Mouse (Mus musculus): ENCODE results near the gene Dmap1.

The Dmap1 gene

DNA sequence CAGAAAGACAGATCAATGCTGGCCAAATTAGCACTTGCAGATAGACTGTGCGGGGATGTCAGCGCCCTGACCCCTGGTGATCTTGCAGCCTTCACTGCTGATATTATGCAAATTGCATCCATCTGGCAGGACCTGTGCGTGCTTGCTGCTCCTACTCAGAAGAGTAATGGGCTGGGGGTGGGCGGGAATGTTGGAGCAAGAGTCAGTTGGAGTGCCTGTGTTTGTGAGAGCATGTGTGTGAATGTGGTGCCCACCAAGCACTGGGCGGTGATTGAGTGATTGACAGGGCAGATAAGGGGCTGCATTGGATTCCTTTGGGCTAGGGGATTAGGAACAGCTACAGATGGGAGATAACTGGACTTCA lies 26.6 kb downstream of the Dmap1 start:
- DNase-seq (ENCODE audit: low spot score): no peak

DNA sequence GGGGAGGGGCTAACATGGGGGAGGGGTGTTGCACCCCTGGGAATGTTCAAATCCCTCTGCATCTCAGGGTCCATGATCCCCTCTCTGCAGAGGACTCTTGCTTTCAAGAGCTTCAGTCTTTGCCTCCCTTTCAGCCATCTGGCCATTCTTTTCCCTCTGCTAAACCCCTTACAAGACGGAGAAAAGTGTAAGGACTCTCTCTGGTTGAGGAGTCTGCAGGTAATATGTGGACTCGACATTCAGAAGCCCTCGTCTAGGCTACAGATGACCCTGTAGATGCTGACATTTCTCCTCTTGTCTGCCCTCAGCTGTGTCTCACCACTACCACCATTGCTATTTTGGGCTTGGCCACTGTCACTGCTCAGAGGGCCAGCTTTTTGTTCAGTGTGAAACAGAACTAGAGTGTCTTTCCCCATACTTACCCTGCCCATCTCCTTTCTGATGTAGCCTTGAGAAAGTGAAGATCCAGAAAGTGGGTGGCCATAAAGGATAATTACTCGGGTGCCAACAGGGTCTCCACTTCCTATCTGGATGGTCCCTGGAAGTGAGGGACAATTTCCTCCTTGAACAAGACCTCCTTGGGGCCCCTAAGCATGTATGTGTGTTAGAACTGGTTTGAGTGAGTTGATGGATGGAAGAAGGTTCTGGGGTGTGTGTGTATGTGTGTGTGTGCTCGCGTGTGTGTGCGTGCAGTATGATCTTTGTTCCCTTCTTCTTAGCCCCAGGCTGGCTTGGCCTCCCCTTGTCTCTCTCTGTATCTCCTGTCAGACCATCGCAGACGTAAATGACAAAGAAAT lies 27.2 kb downstream of the Dmap1 start:
- DNase-seq (ENCODE audit: low spot score): no peak

DNA sequence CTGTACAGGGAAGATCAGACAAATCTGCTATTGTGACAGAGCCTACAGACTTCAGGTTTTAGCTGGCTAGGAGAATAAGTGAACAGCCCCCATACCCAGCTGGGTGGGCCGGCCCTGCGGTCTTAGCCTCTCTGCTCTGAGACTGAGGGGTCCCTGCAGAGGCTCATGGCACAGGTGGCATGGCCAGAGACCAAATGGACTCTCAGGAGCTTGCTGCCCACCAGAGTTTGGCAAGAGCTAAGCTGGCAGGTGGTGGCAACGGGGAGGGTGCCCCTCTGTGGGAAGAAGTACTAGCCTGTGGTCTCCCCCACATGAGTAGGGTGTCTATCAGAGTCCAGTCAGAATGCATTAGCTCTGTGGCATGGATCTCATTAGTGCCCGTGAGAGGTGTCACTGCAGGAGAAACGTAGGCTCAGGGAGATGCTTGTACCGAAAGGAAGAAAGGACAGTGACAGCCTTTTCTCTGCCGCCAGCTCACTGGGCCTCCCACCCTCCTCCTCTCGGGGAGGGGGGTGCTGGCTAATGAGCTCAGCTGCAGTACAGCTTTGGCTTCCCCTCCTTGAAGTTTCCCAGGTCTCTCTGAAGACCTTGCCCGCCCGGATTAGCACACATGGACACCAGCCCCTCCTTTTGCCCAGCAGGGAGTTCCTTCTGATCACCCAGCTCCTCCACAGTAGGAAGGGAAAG lies 27.9 kb downstream of the Dmap1 start:
- no peak for DNase-seq (ENCODE audit: low spot score)

DNA sequence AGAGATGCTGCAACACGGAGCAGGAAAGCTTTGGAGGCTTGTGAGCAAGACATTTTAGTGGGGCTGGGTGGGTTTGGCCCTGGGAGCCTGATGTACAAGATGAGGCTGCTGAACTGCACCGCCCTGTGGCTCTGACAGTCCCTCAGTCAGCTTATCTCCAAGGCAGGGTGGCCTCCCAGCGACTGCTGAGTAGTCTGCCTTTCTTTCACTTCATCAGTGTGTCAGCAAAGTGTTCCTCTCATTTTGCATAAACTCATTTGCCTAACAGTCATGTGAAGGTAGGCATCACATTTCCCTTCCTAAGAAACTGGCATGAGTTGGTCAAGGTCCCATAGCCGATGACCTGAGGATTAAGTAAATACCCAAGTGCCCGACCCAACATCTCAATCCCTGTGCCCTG lies 29.3 kb downstream of the Dmap1 start:
- no peak for DNase-seq (ENCODE audit: low spot score)

DNA sequence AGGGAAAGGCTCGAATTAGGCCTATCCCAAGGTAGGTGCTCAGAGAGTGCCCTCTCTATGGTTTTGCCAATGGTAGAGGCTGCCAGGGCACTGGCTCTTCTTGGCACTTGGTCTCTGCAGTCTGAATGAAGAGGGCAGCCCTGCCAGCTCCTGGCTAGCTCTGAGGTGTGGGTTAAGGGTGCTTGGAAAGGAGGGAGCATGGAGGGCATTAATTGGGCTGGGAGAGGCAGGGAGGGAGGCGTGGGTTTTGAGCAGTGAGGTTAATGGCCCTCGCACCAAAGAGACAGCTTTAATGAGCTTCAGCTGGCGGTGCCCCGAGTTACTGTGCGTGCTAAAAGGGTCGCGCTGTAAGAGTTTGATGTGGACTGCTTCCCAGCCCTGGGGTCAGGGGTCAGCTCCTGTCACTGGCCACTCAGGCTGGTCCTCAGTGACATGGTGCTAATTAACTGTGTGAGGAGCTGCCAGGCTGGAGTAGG lies 30.4 kb downstream of the Dmap1 start:
- DNase-seq (ENCODE audit: low spot score): no peak

DNA sequence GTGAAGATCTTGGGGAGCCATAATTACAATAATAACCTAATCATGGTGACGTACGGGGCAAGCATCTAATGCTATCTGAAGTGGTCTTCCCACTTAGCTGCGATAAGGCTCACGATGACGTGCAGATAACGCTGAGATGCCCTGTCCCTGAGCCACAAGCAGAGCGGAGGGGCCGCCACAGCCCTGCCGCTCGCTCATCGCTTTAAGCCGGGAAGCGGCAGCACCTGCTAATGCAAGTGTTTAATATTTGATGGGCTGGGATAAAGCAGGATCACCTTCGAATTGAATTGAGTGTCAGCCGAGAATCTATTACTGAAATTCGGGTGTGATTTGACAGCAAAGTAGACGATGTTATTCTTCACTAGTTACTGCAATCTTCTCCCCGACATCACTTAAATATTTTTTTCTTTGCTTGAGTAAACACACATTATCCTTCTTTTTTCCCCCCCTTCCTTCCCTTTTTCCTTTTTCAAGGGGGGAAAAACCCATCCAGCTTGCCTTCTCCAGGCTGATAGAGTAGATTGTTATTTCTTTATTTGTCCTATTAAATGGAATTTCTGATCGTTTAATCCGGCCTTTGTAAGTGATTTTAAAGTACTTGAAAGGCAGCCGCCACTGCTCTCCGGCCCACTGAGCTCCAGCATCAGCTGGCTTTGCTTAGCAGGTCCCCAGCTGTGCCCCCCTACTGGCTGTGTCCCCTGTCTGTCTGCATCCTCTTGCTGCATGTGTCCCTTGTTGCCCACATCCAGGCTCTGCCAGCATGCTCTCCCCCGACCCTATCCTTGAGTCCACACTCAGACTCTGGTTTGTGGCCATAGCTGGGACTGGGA lies 34.9 kb downstream of the Dmap1 start:
- no peak for DNase-seq (ENCODE audit: low spot score)

DNA sequence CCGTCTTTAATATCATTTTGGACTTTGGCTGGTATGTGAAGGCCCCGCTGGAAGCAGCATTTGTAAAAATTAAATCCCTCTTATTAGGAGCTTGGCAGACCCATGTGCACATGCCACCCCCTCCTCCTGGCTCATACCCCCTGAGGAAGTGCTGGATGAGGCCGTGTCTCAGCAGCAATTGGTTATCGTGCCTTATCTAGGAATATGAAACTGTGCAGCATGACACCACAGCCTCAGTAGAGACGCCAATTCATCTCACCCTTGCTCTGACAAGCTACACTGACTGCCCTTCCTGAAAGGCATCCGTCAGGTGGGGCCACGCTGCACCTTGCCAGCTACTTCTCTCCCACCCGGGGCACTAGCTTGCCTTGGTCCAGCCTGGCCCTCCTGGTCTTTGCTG lies 35.6 kb downstream of the Dmap1 start:
- no peak for DNase-seq (ENCODE audit: low spot score)

DNA sequence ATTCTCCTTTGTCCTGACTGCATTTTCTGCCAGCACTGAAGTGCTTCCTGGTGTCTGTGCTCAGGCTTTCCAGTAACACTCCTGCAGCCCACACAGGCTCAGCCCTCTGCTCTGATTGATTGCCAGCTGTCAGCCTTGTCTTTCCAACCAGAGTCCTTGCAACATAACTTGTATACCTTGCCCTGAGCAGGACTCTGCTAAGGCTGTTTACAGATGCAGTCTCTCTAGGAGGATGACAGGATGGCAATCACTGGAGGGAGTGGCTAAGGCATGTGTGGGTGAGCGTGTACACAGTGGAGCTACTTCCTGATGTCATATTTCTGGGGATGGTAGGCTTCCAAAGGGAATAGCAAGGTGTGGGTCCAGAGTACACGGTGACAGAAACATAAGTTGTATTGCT lies 36.2 kb downstream of the Dmap1 start:
- DNase-seq (ENCODE audit: low spot score): no peak

DNA sequence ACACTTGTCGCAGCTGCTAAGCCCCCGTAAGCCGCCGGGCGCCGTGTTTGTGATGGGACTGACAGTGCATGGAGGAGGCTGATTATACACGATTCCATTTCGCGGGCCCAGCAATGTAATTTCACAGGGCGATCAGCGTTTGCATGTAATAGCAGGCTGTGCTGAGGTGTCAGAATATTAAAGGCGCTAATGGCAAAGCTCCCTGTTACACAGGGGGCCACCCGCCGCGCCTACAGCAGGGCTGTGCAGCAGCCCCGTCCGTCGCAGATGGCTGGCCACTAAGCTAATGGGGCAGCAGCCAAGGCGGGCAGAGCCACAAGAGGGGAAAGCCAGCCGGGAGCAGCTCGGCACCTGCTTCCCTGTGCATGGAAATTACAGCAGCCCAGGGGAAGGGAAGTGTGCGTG lies 37.0 kb downstream of the Dmap1 start:
- peak; percentile 65 for DNase-seq (ENCODE audit: low spot score)

DNA sequence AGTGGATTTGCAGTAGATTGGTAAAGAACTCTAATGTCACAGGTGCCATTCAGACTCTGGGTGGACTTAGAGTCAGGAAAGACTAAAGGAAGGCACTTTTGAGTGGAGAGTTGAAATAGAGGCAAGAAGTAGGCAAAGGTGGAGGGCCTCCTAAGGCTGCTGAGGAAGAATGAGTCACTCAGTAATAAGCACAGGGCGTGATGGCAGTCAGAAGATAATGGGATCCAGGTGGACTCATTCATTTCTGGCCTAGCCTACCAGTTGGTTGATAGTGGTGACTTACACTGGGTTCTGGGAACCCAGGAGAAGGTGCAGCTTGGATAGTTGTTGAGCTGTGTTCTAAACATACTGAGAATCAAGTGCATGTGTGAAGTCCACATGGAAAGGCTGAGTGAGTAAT lies 40.3 kb downstream of the Dmap1 start:
- DNase-seq (ENCODE audit: low spot score): no peak

DNA sequence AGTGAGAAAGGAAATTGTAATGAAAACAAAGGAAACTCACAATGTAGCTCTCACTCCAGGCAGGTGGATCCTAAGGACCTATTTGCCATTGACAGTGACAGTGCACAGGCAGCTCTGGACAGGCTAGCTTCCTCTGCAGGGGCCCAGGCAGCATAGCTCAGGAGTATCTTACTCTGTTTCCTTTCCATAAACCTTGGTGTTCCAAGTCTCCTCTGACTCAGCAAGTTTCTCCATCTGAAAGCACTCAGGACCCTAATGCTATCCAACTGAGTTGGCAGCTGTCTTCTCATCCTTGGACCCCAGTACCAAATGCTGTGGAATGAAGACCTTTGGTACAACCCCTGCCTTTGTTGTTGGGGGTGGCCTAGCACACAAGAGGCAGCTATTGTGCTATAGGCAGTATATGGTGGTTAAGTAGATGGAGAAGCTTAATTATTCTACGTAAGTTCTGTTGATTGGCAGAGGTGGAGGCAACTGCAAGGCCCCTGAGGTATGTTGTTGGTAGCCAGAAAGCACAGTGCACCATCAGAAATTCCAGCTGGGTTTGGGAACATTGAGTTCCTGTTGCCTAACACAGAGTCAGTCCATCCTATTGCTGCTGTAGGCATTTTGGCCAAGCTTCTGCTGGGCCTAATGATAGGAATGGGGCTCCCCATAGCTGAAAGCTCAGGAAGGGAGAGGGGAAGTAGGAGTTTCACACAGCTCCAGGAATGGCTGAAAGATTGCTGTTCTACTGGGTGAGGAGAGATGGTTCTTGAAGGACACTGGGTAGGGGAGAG lies 41.0 kb downstream of the Dmap1 start:
- no peak for DNase-seq (ENCODE audit: low spot score)

DNA sequence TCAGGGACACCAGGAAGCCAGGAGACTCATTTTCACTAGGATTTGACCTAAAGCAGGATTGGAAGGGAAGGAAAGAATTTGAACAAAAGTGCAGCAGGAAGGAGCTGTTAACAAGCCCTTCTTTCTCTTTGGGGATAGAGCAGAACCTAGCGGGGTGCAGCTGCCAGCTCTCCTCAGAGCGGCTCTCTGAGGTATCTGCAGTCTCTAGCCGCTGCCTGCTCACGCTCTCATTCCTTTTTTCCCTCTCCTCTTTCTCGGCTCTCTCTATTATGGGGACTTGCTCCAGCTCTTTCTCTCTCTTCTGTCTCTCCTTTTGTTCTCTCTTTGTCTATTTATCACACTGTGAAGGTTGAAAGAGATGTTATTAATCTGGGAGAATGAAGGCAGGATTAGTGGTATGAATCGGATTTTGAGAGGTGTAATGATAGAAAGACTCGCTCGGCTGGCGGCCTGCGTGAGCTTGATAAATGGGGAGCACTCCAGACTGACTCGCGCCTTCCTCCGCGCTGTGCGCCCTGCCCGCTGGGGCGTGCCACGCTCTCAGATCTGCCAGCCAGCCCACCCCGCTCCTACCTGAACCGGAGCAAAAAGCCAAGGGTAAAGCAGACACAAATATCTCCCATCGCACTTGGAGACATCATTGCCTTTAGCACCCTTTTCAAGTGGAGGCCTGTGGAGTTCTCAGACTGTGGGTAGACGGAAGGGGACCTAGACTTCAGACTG lies 45.0 kb downstream of the Dmap1 start:
- DNase-seq (ENCODE audit: low spot score): no peak

DNA sequence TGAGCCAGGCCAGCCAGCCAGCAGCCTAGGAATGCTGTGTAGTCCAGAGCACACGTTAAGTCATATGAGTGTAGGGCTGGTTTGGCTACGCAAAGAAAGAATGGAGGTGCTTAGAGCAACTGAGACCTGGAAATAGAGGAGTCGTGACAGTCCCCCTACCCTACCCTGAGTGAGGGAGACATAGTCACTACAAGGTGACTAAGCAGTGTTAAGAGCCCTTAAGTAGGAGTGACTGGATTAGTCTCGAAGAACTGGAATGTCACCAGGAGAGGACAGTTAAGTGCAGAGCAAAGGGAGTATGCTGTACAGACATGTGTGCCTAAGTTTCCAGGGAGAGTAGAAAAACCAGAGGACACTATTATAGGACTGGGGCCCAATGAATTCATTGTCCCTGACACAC lies 45.9 kb downstream of the Dmap1 start:
- no peak for DNase-seq (ENCODE audit: low spot score)

DNA sequence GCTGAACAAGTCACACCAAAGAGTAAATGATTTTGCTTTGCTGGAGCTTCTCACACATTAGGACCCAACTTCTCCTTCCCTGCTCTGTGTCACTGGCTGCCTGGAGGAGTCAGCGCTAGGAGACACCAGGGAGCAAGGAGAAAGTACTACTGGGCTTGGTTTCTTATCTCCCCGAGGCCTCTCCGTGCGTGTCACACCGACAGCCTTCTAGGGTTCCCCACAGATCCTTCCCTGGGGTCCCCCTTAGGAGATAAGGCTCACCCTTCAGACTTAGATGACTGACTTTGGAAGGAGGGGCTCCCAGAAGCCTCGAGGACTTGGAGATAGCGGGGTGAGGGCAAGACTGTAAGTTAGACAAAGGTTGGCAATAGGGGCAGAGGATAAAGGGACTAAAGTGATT lies 47.4 kb downstream of the Dmap1 start:
- no peak for DNase-seq (ENCODE audit: low spot score)

DNA sequence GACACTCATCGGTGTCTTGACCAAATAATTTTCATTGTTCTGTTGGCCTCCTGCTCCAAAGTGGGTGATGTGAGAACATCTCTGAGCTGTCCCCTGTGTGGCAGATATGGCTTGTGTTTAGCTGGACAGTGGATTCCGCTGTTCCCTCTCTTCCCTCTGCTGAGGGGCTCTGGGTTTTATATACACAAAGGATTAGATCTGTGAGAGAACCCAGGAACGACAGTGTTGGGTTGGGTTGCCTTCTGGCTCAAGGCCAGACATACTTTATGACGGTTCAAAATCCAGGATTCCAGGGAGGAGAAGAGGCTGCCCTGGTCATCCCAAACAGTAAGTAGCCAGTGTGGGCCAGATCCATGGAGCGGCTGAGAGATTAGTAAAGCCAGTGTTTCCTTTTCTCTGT lies 48.5 kb downstream of the Dmap1 start:
- DNase-seq (ENCODE audit: low spot score): no peak

DNA sequence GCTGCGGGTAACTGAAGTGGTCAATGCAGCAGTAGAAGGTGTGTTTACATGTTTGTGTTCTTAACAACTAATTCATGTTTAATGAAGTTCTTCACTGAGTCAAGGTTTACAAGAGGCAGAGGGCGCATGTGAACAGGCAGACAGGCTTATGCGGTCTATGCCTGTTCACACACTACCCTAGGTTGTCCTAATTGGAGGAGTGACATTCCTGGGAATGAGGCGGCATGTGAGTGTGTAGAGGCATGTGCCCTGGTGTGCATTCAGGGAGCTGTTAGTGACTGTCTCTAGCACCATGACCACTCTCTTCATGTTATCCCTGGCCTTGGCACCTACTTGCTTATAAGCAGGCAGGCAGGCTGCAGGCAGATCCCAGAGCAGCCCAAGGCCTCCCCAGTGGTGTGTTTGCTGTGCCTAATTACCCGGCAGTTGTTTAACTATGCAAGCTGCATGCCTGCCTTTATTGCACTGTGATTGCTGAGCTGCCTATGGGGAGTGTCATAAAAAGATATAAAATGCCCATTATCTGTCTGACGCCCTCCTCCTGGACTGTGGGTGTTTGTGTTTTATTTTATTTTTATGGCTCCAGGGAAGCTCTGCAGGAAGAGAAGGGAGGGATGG lies 51.9 kb downstream of the Dmap1 start:
- no peak for DNase-seq (ENCODE audit: low spot score)

DNA sequence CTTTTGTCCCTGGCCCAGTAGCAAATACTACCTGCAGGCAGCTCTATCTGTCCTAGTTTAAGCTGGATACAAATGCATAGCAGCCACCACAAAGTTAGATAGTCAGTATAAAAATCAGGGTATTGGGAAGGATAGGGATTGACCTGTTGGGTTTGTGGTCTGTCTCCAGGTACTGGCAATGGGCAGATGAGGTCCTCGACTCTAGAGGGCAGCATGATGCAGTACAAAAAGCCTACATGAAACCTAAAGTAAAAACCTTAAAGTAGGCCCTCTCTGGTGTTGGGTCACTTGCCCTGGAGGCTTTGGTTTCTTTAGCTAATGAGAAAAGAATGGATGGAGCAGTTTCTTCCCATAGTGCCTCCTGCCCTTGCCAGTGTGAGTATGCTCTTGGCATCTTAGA lies 53.6 kb downstream of the Dmap1 start:
- DNase-seq (ENCODE audit: low spot score): no peak
